Mouse (Mus musculus) liver, embryonic 15.5 days (tissue): ENCODE measurements at regions not wholly inside any gene's neighbourhood (a gene's known extent, or its start where the extent isn't known, plus 50 kb on each side); places are given as distances from the start of the nearest gene placed in this dataset.
A peak's percentile ranks its signal among the peaks of the same experiment; 100 is the strongest.

Experiments used
- ATAC-seq: fragments of 200-750 bp; cut with Nextera tagmentation; 2 replicates; pipeline ENCODE4 v1.8.0; 2017; ENCODE audit warnings: moderate number of reproducible peaks, mild to moderate bottlenecking, moderate library complexity; ENCODE audit not compliant: insufficient read depth
- H3K27ac ChIP-seq: fragments of 300-500 bp; sonication (generic); replicated peaks from 2 replicates; pipeline ENCODE4 v1.5.1; 2015; ENCODE audit warnings: mild to moderate bottlenecking, inconsistent platforms
- H3K27me3 ChIP-seq: fragments of 300-500 bp; sonication (generic); 2 replicates; pipeline ENCODE4 v1.6.1; 2015; ENCODE audit warnings: mild to moderate bottlenecking, inconsistent platforms
- H3K36me3 ChIP-seq: fragments of 300-500 bp; sonication (generic); replicated peaks from 2 replicates; pipeline ENCODE4 v1.6.1; 2015; ENCODE audit warnings: moderate library complexity, mild to moderate bottlenecking, inconsistent platforms
- H3K4me1 ChIP-seq: fragments of 300-500 bp; sonication (generic); replicated peaks from 2 replicates; pipeline ENCODE4 v1.6.1; 2015; ENCODE audit warnings: inconsistent platforms
- H3K4me2 ChIP-seq: fragments of 300-500 bp; sonication (generic); 2 replicates; pipeline ENCODE4 v1.6.1; 2015; ENCODE audit warnings: moderate library complexity, mild to moderate bottlenecking, inconsistent platforms
- H3K4me3 ChIP-seq: fragments of 300-500 bp; sonication (generic); replicated peaks from 2 replicates; pipeline ENCODE4 v1.5.1; 2015; ENCODE audit warnings: mild to moderate bottlenecking, inconsistent platforms
- H3K9ac ChIP-seq: fragments of 300-500 bp; sonication (generic); 2 replicates; pipeline ENCODE4 v1.6.1; 2015; ENCODE audit warnings: moderate library complexity, mild to moderate bottlenecking, inconsistent platforms
- H3K9me3 ChIP-seq: fragments of 300-500 bp; sonication (generic); replicated peaks from 2 replicates; pipeline ENCODE4 v1.6.1; 2016; ENCODE audit warnings: inconsistent platforms
- WGBS: fragments of 180-500 bp; shearing (Covaris S2); methylation state at CpG from one replicate; pipeline ENCODE4 v1.1.7; 2015; ENCODE audit warnings: mixed read lengths; ENCODE audit not compliant: insufficient replicate concordance; 5-methylcytosine and 5-hydroxymethylcytosine counted together

DNA sequence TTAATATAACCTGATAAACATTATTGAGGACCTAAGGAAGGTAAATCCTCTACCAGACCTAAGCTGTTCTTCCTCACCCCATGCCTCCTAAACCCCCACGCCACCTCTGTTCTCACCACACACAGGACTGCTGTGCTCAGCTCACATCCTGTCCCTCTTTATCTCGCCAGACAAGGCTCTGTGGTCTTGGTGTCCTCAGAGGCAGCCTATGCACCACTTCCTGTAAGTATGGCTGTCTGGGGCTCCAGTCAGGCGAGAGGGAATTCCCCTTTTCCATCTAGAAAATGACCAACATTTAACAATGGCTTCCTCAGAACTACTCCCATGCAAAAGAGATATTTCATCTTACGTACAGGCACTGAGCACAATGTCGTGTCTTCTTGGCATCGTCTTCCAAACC lies 86.2 kb upstream of the Dhrs4 start:
- no peak overlapping the region for H3K4me2 ChIP-seq
- no peak overlapping the region for H3K9ac ChIP-seq
- H3K9me3 ChIP-seq: no peaks in the 10 kb centered on the region
- H3K4me3 ChIP-seq: no peak overlapping the region
- H3K27ac ChIP-seq: no peak overlapping the region
- no peaks in the 10 kb centered on the region for H3K27me3 ChIP-seq
- 0 out of 2 replicates have a peak, but pooled peaks cover 6% of the 10 kb centered on the region for H3K4me1 ChIP-seq
- peak; percentile 54; the same call in 1 of the 2 replicates for ATAC-seq
- 17% methylated on average over 6 of the region's 6 CpGs for WGBS
- H3K36me3 ChIP-seq: no peaks in the 10 kb centered on the region

DNA sequence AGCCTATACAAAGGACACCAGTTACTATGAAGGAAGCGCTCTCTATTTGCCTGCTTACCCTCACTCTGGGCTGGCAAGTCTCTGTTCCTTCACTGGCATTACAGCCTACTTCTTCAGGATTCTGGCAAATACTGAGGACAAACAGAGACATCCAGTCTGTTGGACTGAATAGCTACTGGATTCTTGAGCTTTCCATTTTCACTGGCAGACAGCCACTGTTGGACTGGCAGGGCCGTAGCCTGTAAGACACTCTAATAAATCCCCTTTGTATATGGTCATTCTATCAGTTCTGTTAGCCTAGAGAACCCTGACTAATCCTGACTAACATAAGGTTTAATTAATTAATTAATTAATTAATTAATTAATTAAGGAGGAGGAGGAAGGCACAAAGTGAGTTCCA lies 72.4 kb upstream of the Dhrs4 start:
- H3K27ac ChIP-seq: no peak overlapping the region
- WGBS: 81% methylated on average over 2 of the region's 2 CpGs
- no peak overlapping the region for H3K4me2 ChIP-seq
- no peaks in the 10 kb centered on the region for H3K27me3 ChIP-seq
- ATAC-seq: no peak
- no peaks in the 10 kb centered on the region for H3K36me3 ChIP-seq
- no peaks in the 10 kb centered on the region for H3K4me1 ChIP-seq
- no peak overlapping the region for H3K4me3 ChIP-seq
- no peaks in the 10 kb centered on the region for H3K9me3 ChIP-seq
- no peak overlapping the region for H3K9ac ChIP-seq
